Mouse (Mus musculus) brain, embryonic 14.5 days (tissue): Measurements from ENCODE around the gene Usp37.

ENCODE experiments used
- CTCF ChIP-seq: fragments of 200-500 bp; IDR thresholded peaks from 2 replicates; pipeline ENCODE4 v1.5.1; 2012; ENCODE audit warnings: inconsistent platforms, mild to moderate bottlenecking, moderate library complexity, borderline replicate concordance; ENCODE audit not compliant: insufficient read depth, insufficient read length; ENCODE audit errors: extremely low read depth
- POLR2A ChIP-seq: fragments of 200-500 bp; IDR thresholded peaks from 2 replicates; pipeline ENCODE4 v1.6.1; 2012; ENCODE audit warnings: mild to moderate bottlenecking, inconsistent platforms, borderline replicate concordance; ENCODE audit not compliant: poor library complexity, insufficient read depth, insufficient read length, severe bottlenecking; ENCODE audit errors: extremely low read depth

DNA sequence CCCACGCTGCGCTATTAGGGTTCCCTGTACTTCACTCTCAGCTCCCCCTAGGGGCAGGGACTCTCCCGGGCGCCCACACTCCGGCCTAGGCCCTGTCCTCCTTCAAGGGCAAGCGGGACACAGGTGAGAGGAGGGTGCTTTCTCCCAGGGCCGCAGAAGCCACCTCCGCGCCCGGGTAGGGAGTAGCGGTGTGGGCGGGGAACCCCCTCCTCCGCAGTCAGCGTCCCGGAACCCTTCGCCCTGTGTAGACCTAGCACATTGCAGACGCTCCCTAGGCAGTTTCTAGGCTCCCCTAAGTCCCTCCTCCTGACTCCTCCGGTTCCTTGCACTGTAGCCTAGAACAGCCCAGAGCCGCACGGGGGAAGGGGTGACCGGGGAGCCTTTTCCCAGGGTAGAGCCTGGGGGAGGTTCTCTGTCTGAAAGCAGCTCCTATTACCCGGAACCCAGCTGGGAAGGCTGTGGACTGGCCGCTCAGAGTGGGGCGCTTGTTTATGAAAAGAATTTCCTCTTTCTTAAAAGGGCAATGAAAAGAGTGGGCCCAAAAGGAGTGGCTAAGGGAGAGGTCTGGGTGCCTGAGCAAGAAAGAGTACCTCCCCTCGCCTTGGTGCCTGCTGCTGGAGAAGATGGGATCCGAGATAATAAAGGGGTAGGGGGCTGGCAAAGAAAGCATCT lies 157.2 kb downstream of the Usp37 start:
- TF ChIP-seq POLR2A: no peak
- peak; percentile 44; the same call in 1 of the 2 replicates for TF ChIP-seq CTCF
